Mouse (Mus musculus) intestine, embryonic 14.5 days (tissue): ENCODE measurements around the gene Gpat3. TPM values are rescaled to one million over a fixed set of nuclear protein-coding genes. Genes with fewer than 3 reads are reported as not detected.

Experiments used
- ATAC-seq: fragments of 200-750 bp; cut with Nextera tagmentation; replicated peaks from 2 replicates; pipeline ENCODE4 v1.8.0; 2017; ENCODE audit warnings: low read depth, moderate number of reproducible peaks, moderate TSS enrichment, moderate library complexity; ENCODE audit not compliant: low FRiP score, low TSS enrichment
- DNase-seq: peaks from one replicate; pipeline ENCODE4 v3.0.0-alpha.2; 2018; ENCODE audit warnings: low spot score
- H3K27ac ChIP-seq: fragments of 300-500 bp; sonication (generic); 2 replicates; pipeline ENCODE4 v1.5.1; 2014; ENCODE audit warnings: low read depth, mild to moderate bottlenecking, control low read depth
- H3K27me3 ChIP-seq: fragments of 300-500 bp; sonication (generic); replicated peaks from 2 replicates; pipeline ENCODE4 v1.6.1; 2014; ENCODE audit warnings: low read length, control low read depth; ENCODE audit not compliant: control insufficient read depth, insufficient read depth
- H3K36me3 ChIP-seq: fragments of 300-500 bp; sonication (generic); 2 replicates; pipeline ENCODE4 v1.6.1; 2014; ENCODE audit warnings: low read length, control low read depth; ENCODE audit not compliant: control insufficient read depth, insufficient read depth
- H3K4me1 ChIP-seq: fragments of 300-500 bp; sonication (generic); replicated peaks from 2 replicates; pipeline ENCODE4 v1.6.1; 2014; ENCODE audit warnings: low read length, control low read depth, mixed read lengths; ENCODE audit not compliant: control insufficient read depth, insufficient read depth
- H3K4me2 ChIP-seq: fragments of 300-500 bp; sonication (generic); 2 replicates; pipeline ENCODE4 v1.6.1; 2014; ENCODE audit warnings: low read length
- H3K4me3 ChIP-seq: fragments of 300-500 bp; sonication (generic); 2 replicates; pipeline ENCODE4 v1.5.1; 2014; ENCODE audit warnings: low read depth, low read length, control low read depth, mixed read lengths
- H3K9ac ChIP-seq: fragments of 300-500 bp; sonication (generic); 2 replicates; pipeline ENCODE4 v1.6.1; 2014; ENCODE audit warnings: mild to moderate bottlenecking, low read length
- H3K9me3 ChIP-seq: fragments of 300-500 bp; sonication (generic); 2 replicates; pipeline ENCODE4 v1.6.1; 2016; ENCODE audit warnings: low read length, control low read depth; ENCODE audit not compliant: control insufficient read depth
- WGBS: fragments of 180-500 bp; shearing (Covaris S2); extraction: QIAGEN DNeasy Blood & Tissue Kit; methylation state at CpG from one replicate; pipeline ENCODE4 v1.1.7; 2014; 5-methylcytosine and 5-hydroxymethylcytosine counted together
- polyA plus RNA-seq: library from polyadenylated mRNA; unstranded; fragments of >200 nt; fragmentation: Nextera tagmentation; extraction: Ambion mirVana; gene quantifications from 2 replicates; pipeline ENCODE4 v1.2.1, GENCODE M21; 2014

The Gpat3 gene
- polyA plus RNA-seq, 1 experiment from 2014 or later, result 2.7 TPM

DNA sequence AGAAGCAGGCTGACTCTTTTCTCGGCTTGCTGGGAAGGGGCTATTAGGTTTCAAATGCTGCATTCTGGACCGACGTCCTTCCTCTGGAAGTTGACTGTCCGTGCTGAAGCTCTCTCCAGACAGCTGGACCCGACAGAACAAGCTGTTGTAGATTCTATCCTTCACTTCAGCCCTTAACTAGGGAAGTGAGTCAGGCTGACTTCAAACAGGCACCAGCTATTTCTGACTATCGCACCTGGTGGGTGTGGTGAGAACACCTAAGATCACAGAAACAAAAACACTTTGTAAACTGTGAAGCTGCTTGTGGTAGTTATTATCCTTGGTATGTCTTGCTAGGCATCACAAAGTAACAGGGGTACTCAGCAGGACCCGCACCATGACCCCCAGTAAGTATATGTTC lies 19.0 kb upstream of the Gpat3 start:
- H3K9me3 ChIP-seq, result no peaks in the 10 kb centered on the region
- H3K27ac ChIP-seq, result no peak overlapping the region
- 67% methylated on average over 7 of the region's 7 CpGs for WGBS
- H3K36me3 ChIP-seq, result no peaks in the 10 kb centered on the region
- H3K4me1 ChIP-seq, result no peaks in the 10 kb centered on the region
- H3K4me2 ChIP-seq, result no peak overlapping the region
- no peaks in the 10 kb centered on the region for H3K27me3 ChIP-seq
- ATAC-seq (no peak), DNase-seq (no peak)
- no peak overlapping the region for H3K9ac ChIP-seq
- no peak overlapping the region for H3K4me3 ChIP-seq

- H3K9ac ChIP-seq, result no peak overlapping the region
- H3K36me3 ChIP-seq, result no peaks in the 10 kb centered on the region
- no peak for ATAC-seq
- H3K27ac ChIP-seq, result no peak overlapping the region
- no peak overlapping the region for H3K4me3 ChIP-seq
- WGBS, result 80% methylated on average over 3 of the region's 3 CpGs
- no peaks in the 10 kb centered on the region for H3K4me1 ChIP-seq
- no peak for DNase-seq
- no peaks in the 10 kb centered on the region for H3K27me3 ChIP-seq
- no peak overlapping the region for H3K4me2 ChIP-seq
- no peaks in the 10 kb centered on the region for H3K9me3 ChIP-seq
These were observed 16.8 kb upstream of the Gpat3 start for GRCm38 (mm10) chr5:100828701-100829100.

GRCm38 (mm10) chr5:100832680-100833079 lies 12.8 kb upstream of the Gpat3 start:
- peaks cover 5% of the 10 kb centered on the region; the same call in 1 of the 2 replicates for H3K4me1 ChIP-seq

DNA sequence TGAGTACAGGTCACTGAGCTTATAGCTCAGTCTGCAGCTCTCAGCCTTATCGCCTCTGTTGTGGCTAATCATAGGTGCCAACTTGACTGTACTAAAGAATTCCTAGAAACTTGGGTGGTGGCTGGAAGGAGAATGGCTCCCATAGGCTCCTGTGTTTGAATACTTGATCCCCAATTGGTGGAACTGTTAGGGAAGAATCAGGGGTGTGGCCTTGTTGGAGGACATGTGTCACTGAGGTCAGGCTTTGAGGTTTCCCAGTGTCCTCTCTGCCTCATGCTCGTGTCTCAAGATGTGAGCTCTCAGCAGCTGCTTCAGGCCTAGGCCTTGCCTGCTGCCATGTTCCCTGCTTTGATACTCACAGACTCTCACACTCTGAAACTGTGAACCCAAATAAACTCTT lies 11.7 kb upstream of the Gpat3 start:
- H3K36me3 ChIP-seq, result no peaks in the 10 kb centered on the region
- no peaks in the 10 kb centered on the region for H3K27me3 ChIP-seq
- no peak overlapping the region for H3K9ac ChIP-seq
- peaks cover 5% of the 10 kb centered on the region; the same call in 1 of the 2 replicates for H3K4me1 ChIP-seq
- no peak overlapping the region for H3K4me3 ChIP-seq
- no peak for DNase-seq
- WGBS, result 86% methylated on average over 2 of the region's 2 CpGs
- no peak overlapping the region for H3K27ac ChIP-seq
- no peak overlapping the region for H3K4me2 ChIP-seq
- H3K9me3 ChIP-seq, result no peaks in the 10 kb centered on the region
- no peak for ATAC-seq

More at GRCm38 (mm10) chr5:100832680-100833079, 12.8 kb upstream of the Gpat3 start:
- ATAC-seq, result no peak
- no peak overlapping the region for H3K4me2 ChIP-seq
- no peak for DNase-seq
- H3K4me3 ChIP-seq, result no peak overlapping the region
- no peak overlapping the region for H3K27ac ChIP-seq
- no peak overlapping the region for H3K9ac ChIP-seq
- WGBS, result 65% methylated on average over 3 of the region's 3 CpGs
- no peaks in the 10 kb centered on the region for H3K9me3 ChIP-seq
- H3K36me3 ChIP-seq, result no peaks in the 10 kb centered on the region
- H3K27me3 ChIP-seq, result no peaks in the 10 kb centered on the region

DNA sequence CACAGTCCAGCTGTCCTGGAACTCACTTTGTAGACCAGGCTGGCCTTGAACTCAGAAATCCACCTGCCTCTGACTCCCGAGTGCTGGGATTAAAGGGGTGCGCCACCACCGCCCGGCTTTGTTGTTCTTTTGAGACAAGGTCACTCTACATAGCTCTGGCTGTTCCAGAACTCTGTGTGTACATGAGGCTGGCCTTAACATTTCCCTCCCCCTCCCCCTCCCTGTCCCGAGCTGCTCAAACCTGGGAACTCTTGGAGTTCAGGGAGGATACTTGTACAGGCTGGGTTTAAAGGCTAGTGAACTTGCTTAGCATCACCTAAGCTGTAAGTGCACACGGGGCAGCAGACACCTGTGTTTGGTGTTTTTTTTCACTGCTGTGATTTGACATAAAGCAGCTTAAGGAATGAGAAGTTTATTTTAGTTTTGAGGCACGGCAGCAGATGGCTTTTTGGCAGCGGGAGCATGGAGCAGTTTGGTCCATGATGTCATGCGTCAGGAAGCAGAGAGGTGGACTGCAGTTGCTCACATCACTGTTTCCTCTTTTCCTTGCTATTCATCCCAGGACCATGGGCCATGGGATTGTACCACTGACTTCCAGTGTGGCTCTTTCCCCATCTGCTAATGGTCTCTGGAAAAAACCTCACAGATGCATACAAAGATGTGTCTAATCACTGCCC lies 9.5 kb upstream of the Gpat3 start:
- H3K27me3 ChIP-seq, result no peaks in the 10 kb centered on the region
- WGBS, result 35% methylated on average over 9 of the region's 9 CpGs
- H3K4me1 ChIP-seq, result peaks cover 5% of the 10 kb centered on the region; the same call in 1 of the 2 replicates
- no peaks in the 10 kb centered on the region for H3K9me3 ChIP-seq
- DNase-seq (no peak), ATAC-seq (peak; percentile 43; the same call in 1 of the 2 replicates)
- H3K36me3 ChIP-seq, result no peaks in the 10 kb centered on the region
- H3K4me2 ChIP-seq, result no peak overlapping the region
- no peak overlapping the region; the same call in 1 of the 2 replicates for H3K27ac ChIP-seq
- no peak overlapping the region for H3K9ac ChIP-seq
- no peak overlapping the region for H3K4me3 ChIP-seq

DNA sequence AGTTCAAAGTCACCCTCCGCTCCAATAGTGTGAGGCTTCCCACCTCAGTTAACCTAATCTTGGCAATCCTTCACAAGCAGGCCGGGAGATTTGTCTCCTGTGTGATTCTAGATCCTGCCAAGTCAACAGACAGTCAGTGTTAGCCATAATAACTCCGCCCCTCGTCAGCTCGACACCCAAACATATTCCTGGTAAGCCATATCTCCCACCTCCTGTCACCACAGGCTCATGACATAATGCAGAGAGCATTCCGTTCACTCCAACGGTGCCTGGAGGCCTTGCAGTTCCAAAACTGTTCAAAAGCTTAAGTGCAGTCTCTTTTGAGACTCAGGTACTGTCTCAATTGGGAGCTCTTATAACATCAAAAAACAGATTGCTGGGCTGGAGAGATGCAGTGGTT lies 7.6 kb upstream of the Gpat3 start:
- ATAC-seq, result 0 out of 2 replicates have a peak, but pooled peaks have one; percentile 19

GRCm38 (mm10) chr5:100844485-100844884 lies 1.0 kb upstream of the Gpat3 start:
- Histone ChIP-seq H3K4me2 (no peak overlapping the region), H3K27me3 (peaks cover 15% of the 10 kb centered on the region), H3K4me3 (no peak overlapping the region), H3K36me3 (no peaks in the 10 kb centered on the region), H3K9ac (no peak overlapping the region), H3K9me3 (0 out of 2 replicates have a peak, but pooled peaks cover 8% of the 10 kb centered on the region), H3K4me1 (no peaks in the 10 kb centered on the region), H3K27ac (no peak overlapping the region)
- no peak for DNase-seq
- no peak for ATAC-seq
- WGBS, result 50% methylated on average over 3 of the region's 3 CpGs

More for the DNA sequence above, 7.6 kb upstream of the Gpat3 start:
- Histone ChIP-seq H3K36me3 (no peaks in the 10 kb centered on the region), H3K4me3 (no peak overlapping the region), H3K9ac (no peak overlapping the region), H3K4me1 (peaks cover 5% of the 10 kb centered on the region; the same call in 1 of the 2 replicates), H3K27me3 (peaks cover under 1% of the 10 kb centered on the region; the same call in 1 of the 2 replicates), H3K27ac (no peak overlapping the region), H3K9me3 (0 out of 2 replicates have a peak, but pooled peaks cover 8% of the 10 kb centered on the region), H3K4me2 (no peak overlapping the region)
- DNase-seq, result no peak
- WGBS, result 53% methylated on average over 7 of the region's 7 CpGs

DNA sequence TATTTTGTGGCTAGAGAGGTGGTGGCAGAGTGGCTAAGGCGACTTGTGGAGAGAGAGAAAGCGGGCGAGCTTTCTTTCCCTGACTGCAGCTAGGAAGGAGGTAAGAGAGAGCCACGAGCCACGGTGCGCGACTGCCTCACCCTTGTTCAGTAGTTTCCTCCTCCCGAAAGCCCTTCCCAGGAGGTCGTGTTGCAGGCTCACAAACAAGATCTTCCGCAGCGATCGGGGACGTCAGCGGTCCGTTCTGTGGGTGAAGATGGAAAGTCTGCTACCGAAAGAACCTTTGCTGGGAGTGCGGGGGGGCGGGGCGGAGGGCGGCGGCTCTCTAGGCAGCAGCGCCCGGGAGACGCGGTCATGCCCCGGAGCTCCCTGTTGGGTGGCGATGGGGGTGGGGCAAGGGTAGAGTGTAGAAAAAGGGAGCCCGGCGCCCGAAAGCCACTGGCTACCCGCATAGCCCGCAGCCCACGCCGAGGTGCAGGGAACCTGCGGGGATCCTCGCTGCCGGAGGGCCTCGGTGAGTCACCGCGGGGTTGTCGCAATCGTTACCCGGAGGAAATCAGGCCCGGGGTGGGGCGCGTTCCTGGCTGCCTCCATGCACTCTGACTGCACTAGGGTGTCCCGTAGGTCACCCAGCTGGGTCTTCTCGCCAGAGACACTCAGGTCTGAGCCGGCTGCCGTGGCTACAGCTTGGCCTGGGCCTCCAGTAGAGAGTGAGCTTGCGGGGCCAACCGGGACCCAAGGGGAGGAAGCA lies 510 bp downstream of the Gpat3 start:
- Histone ChIP-seq H3K4me3 (peak overlapping the region; percentile 59), H3K4me2 (peak overlapping the region; percentile 97), H3K9me3 (0 out of 2 replicates have a peak, but pooled peaks cover 8% of the 10 kb centered on the region), H3K27ac (no peak overlapping the region), H3K36me3 (no peaks in the 10 kb centered on the region), H3K27me3 (peaks cover 15% of the 10 kb centered on the region), H3K4me1 (no peaks in the 10 kb centered on the region), H3K9ac (peak overlapping the region; percentile 53)
- 1% methylated on average over 49 of the region's 52 CpGs for WGBS
- peak; percentile 80 for ATAC-seq
- DNase-seq, result peak; percentile 90
